Mouse (Mus musculus) CH12.LX (cell line): ENCODE results near the gene Vsir. TPM values are rescaled to one million over a fixed set of nuclear protein-coding genes. Genes with fewer than 3 reads are reported as not detected.

Experiments used
- DNase-seq: peaks from one replicate; pipeline ENCODE4 v3.0.0-alpha.2; 2013; ENCODE audit errors: extremely low read depth
- H3K27ac ChIP-seq: 2 replicates; pipeline ENCODE4 v1.5.1; 2012; ENCODE audit warnings: low read depth, mild to moderate bottlenecking, control low read depth, moderate library complexity; ENCODE audit not compliant: insufficient read depth
- H3K27me3 ChIP-seq: replicated peaks from 2 replicates; pipeline ENCODE3; 2012; ENCODE audit warnings: inconsistent platforms
- H3K36me3 ChIP-seq, 2 experiments: replicated peaks in 1 of 2; 2 replicates each; pipeline versions ENCODE3 to v1.6.1; 2012; ENCODE audit warnings: inconsistent platforms in 1 of 2, low read length in 1 of 2, mild to moderate bottlenecking in 1 of 2, mixed read lengths in 1 of 2, moderate library complexity in 1 of 2; ENCODE audit not compliant: control insufficient read depth in 1 of 2, insufficient read depth in 1 of 2
- H3K4me1 ChIP-seq, 2 experiments: 2 replicates each; pipeline ENCODE4 v1.6.1; 2012; ENCODE audit warnings: inconsistent platforms in 1 of 2, moderate library complexity in 1 of 2; ENCODE audit not compliant: insufficient read depth in 2 of 2, control insufficient read depth in 1 of 2
- H3K4me2 ChIP-seq: 2 replicates; pipeline ENCODE4 v1.6.1; 2012; ENCODE audit warnings: low read depth, mild to moderate bottlenecking, control low read depth; ENCODE audit not compliant: poor library complexity, insufficient read depth, severe bottlenecking
- H3K4me3 ChIP-seq, 3 experiments: fragments of 150-350 bp in 1 of 3; sonication (generic) in 1 of 3; replicated peaks in 1 of 3; 2 replicates each; pipeline versions ENCODE3 to v1.5.1; 2011 to 2012; ENCODE audit warnings: low read depth in 2 of 3, low read length in 2 of 3, mild to moderate bottlenecking in 2 of 3, moderate library complexity in 2 of 3, control low read depth in 1 of 3, improper control_type of control experiment in 1 of 3, inconsistent platforms in 1 of 3, mixed read lengths in 1 of 3; ENCODE audit not compliant: poor library complexity in 1 of 3
- H3K79me2 ChIP-seq: replicated peaks from 2 replicates; pipeline ENCODE4 v1.6.1; 2012; ENCODE audit warnings: mild to moderate bottlenecking, moderate library complexity; ENCODE audit not compliant: control insufficient read depth, poor library complexity, insufficient read depth, severe bottlenecking; ENCODE audit errors: extremely low read depth
- H3K9ac ChIP-seq: 2 replicates; pipeline ENCODE4 v1.6.1; 2012; ENCODE audit warnings: low read depth, mild to moderate bottlenecking, control low read depth, moderate library complexity; ENCODE audit not compliant: insufficient read depth
- H3K9me3 ChIP-seq: replicated peaks from 2 replicates; pipeline ENCODE3; 2012; ENCODE audit warnings: low read length, inconsistent platforms, mixed read lengths
- BHLHE40 ChIP-seq: IDR thresholded peaks from 2 replicates; pipeline ENCODE4 v1.6.1; 2011; ENCODE audit warnings: mild to moderate bottlenecking, low read depth, low read length, improper control_type of control experiment
- ELF1 ChIP-seq: IDR thresholded peaks from 2 replicates; pipeline ENCODE4 v1.6.1; 2014; ENCODE audit warnings: low read depth, mild to moderate bottlenecking, inconsistent platforms, low read length, improper control_type of control experiment
- EP300 ChIP-seq: IDR thresholded peaks from 2 replicates; pipeline ENCODE4 v1.6.1; 2011; ENCODE audit warnings: low read length, improper control_type of control experiment
- GABPA ChIP-seq: IDR thresholded peaks from 2 replicates; pipeline ENCODE4 v1.6.1; 2012; ENCODE audit warnings: low read depth, low read length, improper control_type of control experiment, inconsistent platforms; ENCODE audit not compliant: insufficient replicate concordance
- HCFC1 ChIP-seq: IDR thresholded peaks from 2 replicates; pipeline ENCODE4 v1.6.1; 2012; ENCODE audit warnings: low read depth, mild to moderate bottlenecking, inconsistent platforms, low read length, improper control_type of control experiment
- IRF4 ChIP-seq: IDR thresholded peaks from 2 replicates; pipeline ENCODE4 v1.6.1; 2014; ENCODE audit warnings: low read depth, mild to moderate bottlenecking, inconsistent platforms, low read length, improper control_type of control experiment
- JUN ChIP-seq: IDR thresholded peaks from 2 replicates; pipeline ENCODE4 v1.6.1; 2011; ENCODE audit warnings: low read depth, mild to moderate bottlenecking, low read length, improper control_type of control experiment, moderate library complexity; ENCODE audit not compliant: insufficient read depth
- KAT2A ChIP-seq: IDR thresholded peaks from 2 replicates; pipeline ENCODE4 v1.6.1; 2012; ENCODE audit warnings: low read length, improper control_type of control experiment, inconsistent platforms; ENCODE audit not compliant: insufficient replicate concordance
- MAFK ChIP-seq: IDR thresholded peaks from 2 replicates; pipeline ENCODE4 v1.6.1; 2011; ENCODE audit warnings: low read length, improper control_type of control experiment; ENCODE audit not compliant: insufficient replicate concordance
- MXI1 ChIP-seq: IDR thresholded peaks from 2 replicates; pipeline ENCODE4 v1.6.1; 2011; ENCODE audit warnings: mild to moderate bottlenecking, low read depth, low read length, improper control_type of control experiment
- MYC ChIP-seq: IDR thresholded peaks from 2 replicates; pipeline ENCODE4 v1.6.1; 2011; ENCODE audit warnings: low read depth, mild to moderate bottlenecking, improper control_type of control experiment, low read length
- POLR2A ChIP-seq: IDR thresholded peaks from 2 replicates; pipeline ENCODE4 v1.6.1; 2011; ENCODE audit warnings: low read depth, mild to moderate bottlenecking, improper control_type of control experiment, low read length
- POLR2AphosphoS2 ChIP-seq: IDR thresholded peaks from 2 replicates; pipeline ENCODE4 v1.6.1; 2011; ENCODE audit warnings: low read depth, low read length, improper control_type of control experiment
- TCF12 ChIP-seq: IDR thresholded peaks from 2 replicates; pipeline ENCODE4 v1.6.1; 2014; ENCODE audit warnings: low read depth, mild to moderate bottlenecking, inconsistent platforms, low read length, improper control_type of control experiment
- UBTF ChIP-seq: IDR thresholded peaks from 2 replicates; pipeline ENCODE4 v1.6.1; 2012; ENCODE audit warnings: low read depth, mild to moderate bottlenecking, inconsistent platforms, low read length, improper control_type of control experiment, moderate library complexity
- ZC3H11A ChIP-seq: IDR thresholded peaks from 2 replicates; pipeline ENCODE4 v1.6.1; 2012; ENCODE audit warnings: low read depth, mild to moderate bottlenecking, inconsistent platforms, low read length, improper control_type of control experiment
- ZKSCAN1 ChIP-seq: IDR thresholded peaks from 2 replicates; pipeline ENCODE4 v1.6.1; 2012; ENCODE audit warnings: low read depth, inconsistent platforms, low read length, improper control_type of control experiment, borderline replicate concordance
- ZMIZ1 ChIP-seq: IDR thresholded peaks from 2 replicates; pipeline ENCODE4 v1.6.1; 2012; ENCODE audit warnings: low read depth, mild to moderate bottlenecking, inconsistent platforms, low read length, improper control_type of control experiment
- ZNF384 ChIP-seq: IDR thresholded peaks from 2 replicates; pipeline ENCODE4 v1.6.1; 2012; ENCODE audit warnings: low read depth, low read length, improper control_type of control experiment, inconsistent platforms
- dilution Hi-C: fragments of 300-500 bp; cut with MboI; formaldehyde crosslinking; loops from 2 replicates; pipeline ENCODE4 v1.14.3; 2020; ENCODE audit warnings: low sequenced_read_pairs; ENCODE audit not compliant: extremely low pct_unique_long_range_greater_than_20kb, extremely low pct_ligation_motif_present
- in situ Hi-C: fragments of 300-500 bp; cut with MboI; formaldehyde crosslinking; loops from 3 replicates; pipeline ENCODE4 v1.14.3; 2019; ENCODE audit warnings: low sequenced_read_pairs, low pct_ligation_motif_present, low pct_unique_long_range_greater_than_20kb, mixed read lengths
- polyA plus RNA-seq: library from polyadenylated mRNA; unstranded; fragments of >175 nt; gene quantifications from 2 replicates; pipeline ENCODE4 v1.2.1, GENCODE M21; 2012; ENCODE audit warnings: low read depth; ENCODE audit not compliant: insufficient read length
- total RNA-seq, 2 experiments: library from RNA; depleted of rRNA; stranded (reverse); fragments of 300-350 nt in 1 of 2; fragments of >200 nt in 1 of 2; gene quantifications; 2 replicates each; pipeline ENCODE4 v1.2.3; 2012 to 2014

The Vsir gene
- total and polyA plus RNA-seq, 3 experiments, result 4.7 to 9.5 (median 5.5) TPM

DNA sequence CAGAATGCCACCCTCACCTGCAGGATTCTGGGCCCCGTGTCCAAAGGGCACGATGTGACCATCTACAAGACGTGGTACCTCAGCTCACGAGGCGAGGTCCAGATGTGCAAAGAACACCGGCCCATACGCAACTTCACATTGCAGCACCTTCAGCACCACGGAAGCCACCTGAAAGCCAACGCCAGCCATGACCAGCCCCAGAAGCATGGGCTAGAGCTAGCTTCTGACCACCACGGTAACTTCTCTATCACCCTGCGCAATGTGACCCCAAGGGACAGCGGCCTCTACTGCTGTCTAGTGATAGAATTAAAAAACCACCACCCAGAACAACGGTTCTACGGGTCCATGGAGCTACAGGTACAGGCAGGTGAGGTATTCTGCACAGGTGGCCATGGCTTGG lies 11.2 kb downstream of the Vsir start:
- peaks cover 10 to 15% of the 10 kb centered on the region in 2 experiments for H3K36me3 ChIP-seq
- H3K27ac ChIP-seq, result no peak overlapping the region
- no peak overlapping the region for H3K4me2 ChIP-seq
- TF ChIP-seq POLR2A, result no peak
- no peak for TF ChIP-seq ZC3H11A
- no peak for TF ChIP-seq UBTF
- no peak for TF ChIP-seq BHLHE40
- TF ChIP-seq EP300, result no peak
- TF ChIP-seq JUN, result no peak
- no peak for TF ChIP-seq MAFK
- no peak for TF ChIP-seq POLR2AphosphoS2
- TF ChIP-seq ZMIZ1, result no peak
- TF ChIP-seq GABPA, result no peak
- TF ChIP-seq TCF12, result no peak
- no peak for TF ChIP-seq HCFC1
- no peak for TF ChIP-seq ELF1
- no peak for TF ChIP-seq MXI1
- no peak overlapping the region for H3K9ac ChIP-seq
- H3K4me3 ChIP-seq, result no peak overlapping the region
- no peak for DNase-seq
- no peaks in the 10 kb centered on the region for H3K9me3 ChIP-seq
- in situ Hi-C loops, result no loop called here
- dilution Hi-C loops, result no loop called here
- H3K4me1 ChIP-seq, result no peaks in the 10 kb centered on the region
- no peaks in the 10 kb centered on the region for H3K79me2 ChIP-seq
- no peaks in the 10 kb centered on the region for H3K27me3 ChIP-seq

DNA sequence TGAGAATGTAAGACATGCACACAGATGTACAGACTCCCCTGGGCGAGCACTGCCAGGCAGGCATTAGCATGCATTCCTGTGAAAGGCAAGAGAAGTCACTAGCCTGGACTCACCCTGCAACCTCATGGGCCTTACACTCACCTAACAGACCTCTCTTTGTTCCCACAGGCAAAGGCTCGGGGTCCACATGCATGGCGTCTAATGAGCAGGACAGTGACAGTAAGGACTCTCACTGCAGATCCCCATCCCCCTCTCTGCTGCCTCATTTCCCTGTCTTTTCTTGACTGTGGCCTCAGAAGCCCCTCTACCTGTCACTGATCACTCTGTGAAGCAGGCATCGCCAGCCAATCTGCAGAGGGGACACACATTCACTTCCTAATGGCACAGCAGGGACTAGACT lies 12.1 kb downstream of the Vsir start:
- Histone ChIP-seq H3K36me3 (peaks cover 10 to 15% of the 10 kb centered on the region in 2 experiments), H3K4me2 (no peak overlapping the region), H3K79me2 (no peaks in the 10 kb centered on the region), H3K4me1 (no peaks in the 10 kb centered on the region), H3K4me3 (no peak overlapping the region), H3K9me3 (no peaks in the 10 kb centered on the region), H3K27ac (no peak overlapping the region), H3K9ac (no peak overlapping the region)
- dilution Hi-C loops (no loop called here), in situ Hi-C loops (no loop called here)
- no peak for DNase-seq
- no peak for TF ChIP-seq IRF4
- TF ChIP-seq KAT2A, result no peak
- no peak for TF ChIP-seq ZNF384
- TF ChIP-seq MYC, result no peak
- TF ChIP-seq ZKSCAN1, result no peak
- TF ChIP-seq, all 38 proteins: peak for 0
- no peaks in the 10 kb centered on the region for H3K27me3 ChIP-seq
